Mouse (Mus musculus): ENCODE measurements around the gene Ly9.

Gene Ly9

GRCm38 (mm10) chr1:171584584-171584983 lies 22.6 kb downstream of the Ly9 start:
- no peak for DNase-seq (ENCODE audit: low spot score in 2 of 2)

- DNase-seq (ENCODE audit: low spot score in 2 of 2), result no peak
Observed at GRCm38 (mm10) chr1:171577168-171577567, 30.0 kb downstream of the Ly9 start.

DNA sequence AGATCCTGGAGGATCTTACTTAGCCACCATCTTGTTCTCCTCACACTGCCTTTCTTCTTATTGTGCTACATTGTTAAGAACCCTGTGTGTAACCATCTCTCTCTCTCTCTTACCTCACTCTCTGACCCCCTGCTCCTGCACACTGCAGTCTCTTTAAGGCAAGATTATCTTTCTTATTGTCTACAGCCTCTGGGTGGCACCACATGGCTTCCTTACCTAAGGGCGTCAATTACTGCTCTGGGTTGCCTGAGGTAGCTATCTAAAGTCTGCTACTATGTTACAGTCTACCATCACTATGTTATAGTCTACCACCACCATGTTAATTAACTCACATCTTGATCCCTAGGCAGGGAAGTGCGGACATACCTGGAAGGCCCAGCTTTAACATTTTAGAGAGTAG lies 38.8 kb downstream of the Ly9 start:
- peak in 1 of 2 experiments; percentile 7 for DNase-seq (ENCODE audit: low spot score in 2 of 2)

GRCm38 (mm10) chr1:171566777-171567176 lies 40.4 kb downstream of the Ly9 start:
- peak; percentile 20 to 29 for DNase-seq (ENCODE audit: low spot score in 2 of 2)

DNA sequence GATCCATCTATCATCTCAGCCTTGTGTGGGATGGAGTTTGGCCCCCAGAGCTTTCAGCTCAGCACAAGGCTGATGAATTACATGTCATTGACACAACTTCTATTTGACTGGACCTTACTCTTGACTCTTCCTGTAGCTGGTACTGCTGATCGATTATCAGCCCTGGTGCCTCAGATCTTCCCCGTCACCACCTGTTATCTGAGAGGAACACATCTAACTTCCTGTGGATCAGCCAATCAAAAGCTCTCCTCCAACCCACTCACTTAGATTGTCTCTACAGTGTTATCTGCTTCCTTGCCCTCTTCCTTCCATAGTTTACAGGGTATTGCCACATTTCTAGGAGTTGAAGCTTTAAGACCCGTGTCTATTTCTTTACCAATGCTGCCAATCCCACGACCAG lies 41.3 kb downstream of the Ly9 start:
- DNase-seq (ENCODE audit: low spot score in 2 of 2), result no peak

- DNase-seq (ENCODE audit: low spot score in 2 of 2), result no peak
Observed at GRCm38 (mm10) chr1:171564247-171564646, 43.0 kb downstream of the Ly9 start.

DNA sequence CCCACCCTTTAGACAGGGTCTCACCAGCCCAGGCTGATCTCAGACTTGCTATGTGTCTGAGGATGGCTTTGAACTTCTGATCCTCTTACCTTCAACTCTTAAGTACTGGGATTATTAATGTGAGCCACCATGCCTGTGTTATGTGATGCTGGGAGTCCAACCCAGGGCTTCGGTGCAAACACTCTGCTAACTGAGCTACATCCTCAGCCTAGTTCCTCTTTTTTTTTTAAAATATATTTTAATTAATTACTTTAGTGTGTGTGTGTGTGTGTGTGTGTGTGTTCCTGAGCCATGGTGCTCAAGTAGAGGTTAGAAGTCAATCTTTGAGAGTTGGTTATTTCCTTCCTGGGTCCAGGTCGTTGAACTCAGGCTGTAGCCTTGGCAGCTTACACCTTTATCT lies 44.2 kb downstream of the Ly9 start:
- DNase-seq (ENCODE audit: low spot score in 2 of 2), result no peak

- DNase-seq (ENCODE audit: low spot score in 2 of 2), result no peak
Observed at GRCm38 (mm10) chr1:171561639-171562225, 45.5 kb downstream of the Ly9 start.

DNA sequence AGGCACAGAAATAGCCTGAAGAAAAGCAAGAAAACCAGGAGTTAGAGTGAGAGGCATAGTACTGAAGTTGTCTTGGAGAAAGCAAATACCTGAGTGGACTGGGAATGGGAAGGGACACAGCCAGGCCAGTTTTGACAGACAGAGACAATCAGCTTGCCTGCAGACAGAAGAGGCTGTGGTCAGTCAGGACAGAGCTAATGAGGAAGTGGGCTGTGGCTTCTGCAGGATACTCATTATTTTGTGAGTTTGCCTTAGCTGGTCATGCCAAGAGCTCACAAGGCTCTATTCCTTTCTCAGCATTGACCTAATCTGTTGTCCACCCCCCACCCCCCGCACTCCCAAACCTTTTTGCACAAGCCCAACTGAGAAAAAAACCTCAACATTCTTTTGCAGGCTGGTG lies 46.0 kb downstream of the Ly9 start:
- no peak for DNase-seq (ENCODE audit: low spot score in 2 of 2)

DNA sequence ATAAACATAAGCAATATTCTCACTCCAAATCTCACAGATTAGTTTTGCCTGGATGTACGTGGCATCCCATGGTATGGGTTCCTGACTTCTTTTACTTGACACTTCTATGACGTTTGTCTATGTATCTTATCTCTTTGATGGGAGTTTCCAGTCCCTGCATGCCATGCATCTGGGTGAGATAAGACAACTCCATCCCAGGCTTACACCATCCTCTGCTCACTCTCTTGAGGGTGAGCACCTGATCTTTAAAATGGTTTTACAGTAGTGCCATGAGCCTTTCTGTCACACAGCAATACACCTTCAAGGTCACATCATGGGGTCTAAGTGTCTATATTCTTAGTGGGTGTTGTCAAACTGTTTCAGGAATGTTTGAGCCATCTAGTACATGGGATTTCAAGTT lies 46.9 kb downstream of the Ly9 start:
- no peak for DNase-seq (ENCODE audit: low spot score in 2 of 2)

- no peak for DNase-seq (ENCODE audit: low spot score in 2 of 2)
Observed at GRCm38 (mm10) chr1:171558898-171559297, 48.3 kb downstream of the Ly9 start, which contains the start of gene Cd244a. Gene Cd244a (plus strand): TSS chr1:171559193.

DNA sequence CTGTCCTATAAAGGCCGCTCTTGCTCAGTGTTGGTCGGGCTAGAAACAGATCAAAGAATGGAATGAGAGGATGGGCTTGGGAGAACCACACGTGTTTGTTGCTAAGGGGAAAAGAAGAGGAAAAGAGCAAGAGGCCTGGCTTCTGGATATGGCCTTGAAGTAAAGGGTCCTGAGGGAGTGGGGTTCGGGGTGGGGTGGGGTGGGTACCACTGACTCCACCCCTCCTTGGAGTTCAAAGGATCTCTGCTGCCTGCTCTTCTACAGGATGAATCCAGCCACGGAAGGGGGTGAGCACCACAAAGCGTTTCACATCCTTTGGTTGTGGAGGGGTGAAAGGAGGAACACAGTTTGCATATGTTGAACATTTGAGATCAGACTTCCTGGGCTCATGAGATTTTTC lies 48.8 kb downstream of the Ly9 start:
- no peak for DNase-seq (ENCODE audit: low spot score in 2 of 2)

DNA sequence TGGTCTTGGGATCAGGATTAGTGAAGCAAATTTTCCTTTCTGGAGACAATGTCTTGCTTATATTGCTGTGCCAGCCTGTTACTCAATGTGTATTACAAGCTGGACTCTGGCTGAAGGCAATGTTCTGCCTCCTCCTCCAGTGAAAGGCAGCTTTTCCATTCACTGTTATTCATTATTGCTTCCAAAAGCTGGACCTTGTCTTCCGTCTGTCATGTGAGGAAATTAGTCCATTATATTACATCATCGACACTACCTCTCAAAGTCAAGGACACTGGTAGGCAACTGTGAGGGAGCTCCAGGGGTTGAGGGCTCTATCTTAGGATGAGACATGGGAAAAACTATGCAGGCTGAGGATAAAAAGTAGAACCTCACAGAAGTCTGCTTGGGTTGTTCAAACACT lies 50.8 kb downstream of the Ly9 start:
- no peak for DNase-seq (ENCODE audit: low spot score in 2 of 2)

DNA sequence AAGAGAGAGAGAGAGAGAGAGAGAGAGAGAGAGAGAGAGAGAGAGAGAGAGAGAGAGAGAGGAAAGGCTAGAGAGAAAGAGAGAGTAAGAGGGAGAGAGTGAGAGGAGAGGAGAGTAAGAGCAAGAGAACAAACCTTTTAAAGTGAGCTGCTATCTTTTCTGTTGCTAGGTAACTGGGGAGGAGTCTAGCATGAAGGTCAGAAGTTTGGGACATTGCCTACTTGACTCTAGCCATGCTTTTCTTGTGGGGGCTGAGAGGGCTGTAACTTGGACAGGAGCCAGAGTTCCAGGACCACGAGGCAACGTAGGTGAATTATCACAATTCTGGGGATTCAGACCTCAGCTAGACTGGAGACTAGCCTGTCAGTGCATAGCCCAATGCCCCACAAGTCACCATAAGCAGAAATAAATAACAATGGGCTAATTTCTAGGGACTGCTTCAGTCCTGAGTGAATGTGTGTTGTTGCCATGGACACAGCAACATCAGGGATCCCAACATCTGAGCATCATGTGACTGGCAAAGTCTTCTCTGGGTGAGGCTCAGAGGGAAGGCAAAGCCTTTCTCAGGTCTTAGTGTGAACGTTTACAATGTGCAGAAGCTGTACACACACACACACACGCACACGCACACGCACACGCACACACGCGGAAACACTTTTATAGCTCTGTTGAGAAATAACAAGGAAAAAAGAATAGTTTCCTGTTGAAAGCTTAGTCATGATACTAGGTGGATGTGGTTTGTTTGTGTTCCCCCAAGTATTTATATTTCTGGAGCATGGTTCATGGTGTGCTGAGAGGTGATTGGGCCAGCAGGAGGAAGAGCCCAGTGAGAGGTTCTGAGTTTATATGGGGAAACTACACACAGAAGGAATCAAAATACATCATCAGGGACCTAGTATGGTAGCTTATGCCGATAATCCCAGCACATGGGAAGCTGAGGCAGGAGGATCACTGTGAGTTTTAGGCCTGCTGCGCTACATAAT lies 53.6 kb downstream of the Ly9 start:
- no peak for DNase-seq (ENCODE audit: low spot score in 2 of 2)

GRCm38 (mm10) chr1:171552230-171552629 lies 55.0 kb downstream of the Ly9 start:
- no peak for DNase-seq (ENCODE audit: low spot score in 2 of 2)

GRCm38 (mm10) chr1:171551326-171551725 lies 55.9 kb downstream of the Ly9 start:
- no peak for DNase-seq (ENCODE audit: low spot score in 2 of 2)

GRCm38 (mm10) chr1:171540694-171541093 lies 66.5 kb downstream of the Ly9 start:
- no peak for DNase-seq (ENCODE audit: low spot score in 2 of 2)
